Mouse (Mus musculus) left cerebral cortex, postnatal 10 days (tissue): ENCODE measurements around the gene Efna5. TPM values are rescaled to one million over a fixed set of nuclear protein-coding genes. Genes with fewer than 3 reads are reported as not detected.

Experiments used
- DNase-seq, 2 experiments: peaks; one replicate each; pipeline ENCODE4 v3.0.0; 2021 to 2022; ENCODE audit warnings: low spot score in 2 of 2, mixed read lengths in 1 of 2; ENCODE audit errors: extremely low spot score in 1 of 2
- intact Hi-C: fragments of 180-260 bp; cut with DNase I; formaldehyde crosslinking; loops from one replicate; pipeline ENCODE4 v1.15.1; 2025
- total RNA-seq, 2 experiments: library from RNA; stranded (reverse); gene quantifications; 2 replicates each; pipeline ENCODE4 v1.2.3; 2021

Gene Efna5
- total RNA-seq, 2 experiments from 2014 or later = 44.2 to 44.4 TPM

GRCm38 (mm10) chr17:62685181-62685580 lies 195.9 kb downstream of the Efna5 start:
- no peak for DNase-seq
- intact Hi-C loops = no loop called here

- no peak for DNase-seq
- intact Hi-C loops = no loop called here
Measured at GRCm38 (mm10) chr17:62683142-62683541, 198.0 kb downstream of the Efna5 start.

- DNase-seq = no peak
- intact Hi-C loops = no loop called here
Measured at GRCm38 (mm10) chr17:62681726-62682125, 199.4 kb downstream of the Efna5 start.

- no peak for DNase-seq
- intact Hi-C loops = no loop called here
Measured at GRCm38 (mm10) chr17:62680737-62681136, 200.4 kb downstream of the Efna5 start.

GRCm38 (mm10) chr17:62676832-62677231 lies 204.3 kb downstream of the Efna5 start:
- no peak for DNase-seq
- intact Hi-C loops = no loop called here

GRCm38 (mm10) chr17:62676409-62676808 lies 204.7 kb downstream of the Efna5 start:
- intact Hi-C loops = no loop called here
- no peak for DNase-seq

- DNase-seq = no peak
- intact Hi-C loops = no loop called here
Measured at GRCm38 (mm10) chr17:62675811-62676255, 205.3 kb downstream of the Efna5 start.

- DNase-seq = no peak
Measured at GRCm38 (mm10) chr17:62672068-62672467, 209.0 kb downstream of the Efna5 start.

GRCm38 (mm10) chr17:62666761-62667160 lies 214.4 kb downstream of the Efna5 start:
- intact Hi-C loops = no loop called here
- DNase-seq = no peak

More at GRCm38 (mm10) chr17:62672068-62672467, 209.0 kb downstream of the Efna5 start:
- intact Hi-C loops = no loop called here

- no peak for DNase-seq
- intact Hi-C loops = no loop called here
Measured at GRCm38 (mm10) chr17:62665823-62666222, 215.3 kb downstream of the Efna5 start.

- intact Hi-C loops = no loop called here
- no peak for DNase-seq
Measured at GRCm38 (mm10) chr17:62664709-62665108, 216.4 kb downstream of the Efna5 start.

GRCm38 (mm10) chr17:62661801-62662200 lies 219.3 kb downstream of the Efna5 start:
- no peak for DNase-seq
- intact Hi-C loops = no loop called here

GRCm38 (mm10) chr17:62659501-62660175 lies 221.5 kb downstream of the Efna5 start:
- intact Hi-C loops = no loop called here
- DNase-seq = peak; percentile 36 to 67

GRCm38 (mm10) chr17:62657832-62658630 lies 223.1 kb downstream of the Efna5 start:
- no peak for DNase-seq
- intact Hi-C loops = no loop called here

GRCm38 (mm10) chr17:62657051-62657450 lies 224.1 kb downstream of the Efna5 start:
- DNase-seq = no peak
- intact Hi-C loops = no loop called here

GRCm38 (mm10) chr17:62656591-62656990 lies 224.5 kb downstream of the Efna5 start:
- DNase-seq = peak in 1 of 2 experiments; percentile 23
- intact Hi-C loops = no loop called here

GRCm38 (mm10) chr17:62655819-62656355 lies 225.2 kb downstream of the Efna5 start:
- DNase-seq = peak in 1 of 2 experiments; percentile 15
- intact Hi-C loops = no loop called here

- intact Hi-C loops = no loop called here
- DNase-seq = no peak
Measured at GRCm38 (mm10) chr17:62652451-62652850, 228.7 kb downstream of the Efna5 start.

- intact Hi-C loops = no loop called here
- DNase-seq = no peak
Measured at GRCm38 (mm10) chr17:62651696-62652095, 229.4 kb downstream of the Efna5 start.
